Mouse (Mus musculus) kidney, embryonic 15.5 days (tissue): ENCODE measurements around the gene Hspb6. TPM values are rescaled to one million over a fixed set of nuclear protein-coding genes. Genes with fewer than 3 reads are reported as not detected.

ENCODE experiments used
- ATAC-seq: fragments of 200-750 bp; cut with Nextera tagmentation; replicated peaks from 2 replicates; pipeline ENCODE4 v1.8.0; 2017; ENCODE audit warnings: moderate TSS enrichment; ENCODE audit not compliant: low FRiP score
- H3K27ac ChIP-seq: fragments of 300-500 bp; sonication (generic); 2 replicates; pipeline ENCODE4 v1.5.1; 2015; ENCODE audit warnings: mild to moderate bottlenecking, inconsistent platforms
- H3K27me3 ChIP-seq: fragments of 300-500 bp; sonication (generic); 2 replicates; pipeline ENCODE4 v1.6.1; 2015; ENCODE audit warnings: inconsistent platforms
- H3K36me3 ChIP-seq: fragments of 300-500 bp; sonication (generic); 2 replicates; pipeline ENCODE4 v1.6.1; 2015; ENCODE audit warnings: inconsistent platforms
- H3K4me1 ChIP-seq: fragments of 300-500 bp; sonication (generic); 2 replicates; pipeline ENCODE4 v1.6.1; 2015; ENCODE audit warnings: inconsistent platforms
- H3K4me2 ChIP-seq: fragments of 300-500 bp; sonication (generic); 2 replicates; pipeline ENCODE4 v1.6.1; 2015; ENCODE audit warnings: moderate library complexity, mild to moderate bottlenecking, inconsistent platforms
- H3K4me3 ChIP-seq: fragments of 300-500 bp; sonication (generic); replicated peaks from 2 replicates; pipeline ENCODE4 v1.5.1; 2015; ENCODE audit warnings: mild to moderate bottlenecking, inconsistent platforms
- H3K9ac ChIP-seq: fragments of 300-500 bp; sonication (generic); 2 replicates; pipeline ENCODE4 v1.6.1; 2015; ENCODE audit warnings: mild to moderate bottlenecking, inconsistent platforms
- H3K9me3 ChIP-seq: fragments of 300-500 bp; sonication (generic); replicated peaks from 2 replicates; pipeline ENCODE4 v1.6.1; 2016; ENCODE audit warnings: inconsistent platforms
- WGBS: fragments of 180-500 bp; shearing (Covaris S2); methylation state at CpG from one replicate; pipeline ENCODE4 v1.1.7; 2015; ENCODE audit warnings: mixed read lengths; 5-methylcytosine and 5-hydroxymethylcytosine counted together
- polyA plus RNA-seq: library from polyadenylated mRNA; unstranded; fragments of >200 nt; fragmentation: Nextera tagmentation; extraction: Ambion mirVana; gene quantifications from 2 replicates; pipeline ENCODE4 v1.2.1, GENCODE M21; 2015

The Hspb6 gene
- polyA plus RNA-seq, result 12.8 and 20.1 TPM in 2 replicates

GRCm38 (mm10) chr7:30552102-30553020 lies at the start of gene Hspb6, which contains the start of gene Proser3:
TSS of gene Hspb6 (plus strand) at chr7:30552178.
TSS of gene Proser3 (minus strand) at chr7:30552299.
- ATAC-seq, result peak; percentile 96
- no peaks in the 10 kb centered on the region for H3K9me3 ChIP-seq
- H3K4me1 ChIP-seq, result peaks cover 27% of the 10 kb centered on the region
- peaks cover 52% of the 10 kb centered on the region for H3K36me3 ChIP-seq
- H3K9ac ChIP-seq, result peak within 1 kb of the TSS; percentile 66
- no peaks in the 10 kb centered on the region for H3K27me3 ChIP-seq
- H3K4me3 ChIP-seq, result peak within 1 kb of the TSS; percentile 66
- WGBS, result under 1% methylated on average over 44 of the region's 44 CpGs
- H3K27ac ChIP-seq, result peak within 1 kb of the TSS; percentile 99
- peak within 1 kb of the TSS; percentile 85 for H3K4me2 ChIP-seq

GRCm38 (mm10) chr7:30508061-30508460 lies 43.9 kb upstream of the Hspb6 start:
- ATAC-seq, result no peak

GRCm38 (mm10) chr7:30515003-30515760 lies 36.8 kb upstream of the Hspb6 start:
- no peak for ATAC-seq
- Histone ChIP-seq H3K4me3 (no peak overlapping the region), H3K27ac (no peak overlapping the region), H3K4me1 (peaks cover 5% of the 10 kb centered on the region), H3K9ac (no peak overlapping the region), H3K27me3 (no peaks in the 10 kb centered on the region), H3K4me2 (no peak overlapping the region), H3K36me3 (no peaks in the 10 kb centered on the region), H3K9me3 (no peaks in the 10 kb centered on the region)
- 61% methylated on average over 24 of the region's 24 CpGs for WGBS

More at GRCm38 (mm10) chr7:30508061-30508460, 43.9 kb upstream of the Hspb6 start:
- Histone ChIP-seq H3K27me3 (0 out of 2 replicates have a peak, but pooled peaks cover 3% of the 10 kb centered on the region), H3K4me1 (no peaks in the 10 kb centered on the region), H3K9ac (no peak overlapping the region), H3K4me3 (no peak overlapping the region), H3K9me3 (no peaks in the 10 kb centered on the region), H3K4me2 (no peak overlapping the region), H3K27ac (no peak overlapping the region), H3K36me3 (no peaks in the 10 kb centered on the region)
- 64% methylated on average over 4 of the region's 4 CpGs for WGBS

GRCm38 (mm10) chr7:30518325-30518724 lies 33.7 kb upstream of the Hspb6 start:
- Histone ChIP-seq H3K9me3 (no peaks in the 10 kb centered on the region), H3K27ac (no peak overlapping the region), H3K36me3 (peaks cover 7% of the 10 kb centered on the region), H3K4me1 (peaks cover 36% of the 10 kb centered on the region), H3K9ac (no peak overlapping the region), H3K4me3 (no peak overlapping the region), H3K4me2 (no peak overlapping the region), H3K27me3 (no peaks in the 10 kb centered on the region)
- no peak for ATAC-seq
- 49% methylated on average over 8 of the region's 8 CpGs for WGBS

GRCm38 (mm10) chr7:30520396-30520795 lies 31.6 kb upstream of the Hspb6 start:
- ATAC-seq, result 0 out of 2 replicates have a peak, but pooled peaks have one; percentile 19
- no peaks in the 10 kb centered on the region for H3K27me3 ChIP-seq
- H3K27ac ChIP-seq, result no peak overlapping the region
- WGBS, result 47% methylated on average over 4 of the region's 4 CpGs
- H3K9me3 ChIP-seq, result no peaks in the 10 kb centered on the region
- no peak overlapping the region for H3K4me3 ChIP-seq
- H3K4me2 ChIP-seq, result no peak overlapping the region
- H3K4me1 ChIP-seq, result peaks cover 46% of the 10 kb centered on the region
- H3K36me3 ChIP-seq, result peaks cover 27% of the 10 kb centered on the region
- H3K9ac ChIP-seq, result no peak overlapping the region

- no peak for ATAC-seq
Observed at GRCm38 (mm10) chr7:30520856-30521255, 31.1 kb upstream of the Hspb6 start.

GRCm38 (mm10) chr7:30522871-30523270 lies 29.1 kb upstream of the Hspb6 start:
- WGBS, result 63% methylated on average over 10 of the region's 10 CpGs
- H3K27ac ChIP-seq, result peak overlapping the region; percentile 41; the same call in 1 of the 2 replicates
- H3K27me3 ChIP-seq, result no peaks in the 10 kb centered on the region
- ATAC-seq, result peak; percentile 22
- H3K9me3 ChIP-seq, result no peaks in the 10 kb centered on the region
- no peak overlapping the region for H3K4me2 ChIP-seq
- peaks cover 44% of the 10 kb centered on the region for H3K36me3 ChIP-seq
- no peak overlapping the region for H3K9ac ChIP-seq
- H3K4me1 ChIP-seq, result peaks cover 63% of the 10 kb centered on the region
- H3K4me3 ChIP-seq, result no peak overlapping the region

More at GRCm38 (mm10) chr7:30520856-30521255, 31.1 kb upstream of the Hspb6 start:
- 81% methylated on average over 5 of the region's 5 CpGs for WGBS
- H3K9ac ChIP-seq, result no peak overlapping the region
- H3K4me3 ChIP-seq, result no peak overlapping the region
- peaks cover 49% of the 10 kb centered on the region for H3K4me1 ChIP-seq
- peaks cover 32% of the 10 kb centered on the region for H3K36me3 ChIP-seq
- H3K9me3 ChIP-seq, result no peaks in the 10 kb centered on the region
- H3K4me2 ChIP-seq, result no peak overlapping the region
- no peak overlapping the region for H3K27ac ChIP-seq
- H3K27me3 ChIP-seq, result no peaks in the 10 kb centered on the region

- H3K27ac ChIP-seq, result no peak overlapping the region
- H3K4me1 ChIP-seq, result peaks cover 65% of the 10 kb centered on the region
- H3K36me3 ChIP-seq, result peaks cover 60% of the 10 kb centered on the region
- ATAC-seq, result no peak
- no peak overlapping the region for H3K9ac ChIP-seq
- H3K9me3 ChIP-seq, result no peaks in the 10 kb centered on the region
- H3K27me3 ChIP-seq, result no peaks in the 10 kb centered on the region
- 91% methylated on average over 6 of the region's 6 CpGs for WGBS
- no peak overlapping the region for H3K4me3 ChIP-seq
- H3K4me2 ChIP-seq, result no peak overlapping the region
Observed at GRCm38 (mm10) chr7:30524487-30524886, 27.5 kb upstream of the Hspb6 start.

- 25% methylated on average over 10 of the region's 10 CpGs for WGBS
- ATAC-seq, result peak; percentile 49
- Histone ChIP-seq H3K9me3 (no peaks in the 10 kb centered on the region), H3K4me3 (peak overlapping the region; percentile 10; the same call in 1 of the 2 replicates), H3K9ac (no peak overlapping the region), H3K27ac (peak overlapping the region; percentile 79), H3K27me3 (no peaks in the 10 kb centered on the region), H3K36me3 (peaks cover 75% of the 10 kb centered on the region), H3K4me1 (peaks cover 53% of the 10 kb centered on the region), H3K4me2 (peak overlapping the region; percentile 49)
Observed at GRCm38 (mm10) chr7:30525954-30526353, 26.0 kb upstream of the Hspb6 start.

- Histone ChIP-seq H3K36me3 (peaks cover 79% of the 10 kb centered on the region), H3K9ac (no peak overlapping the region), H3K27ac (peak overlapping the region; percentile 79), H3K27me3 (no peaks in the 10 kb centered on the region), H3K4me1 (peaks cover 48% of the 10 kb centered on the region), H3K4me3 (peak overlapping the region; percentile 10; the same call in 1 of the 2 replicates), H3K9me3 (no peaks in the 10 kb centered on the region), H3K4me2 (peak overlapping the region; percentile 49)
- peak; percentile 13; the same call in 1 of the 2 replicates for ATAC-seq
- WGBS, result 19% methylated on average over 17 of the region's 17 CpGs
Observed at GRCm38 (mm10) chr7:30526399-30526798, 25.6 kb upstream of the Hspb6 start.

- H3K27ac ChIP-seq, result peak overlapping the region; percentile 79; the same call in 1 of the 2 replicates
- WGBS, result 73% methylated on average over 14 of the region's 14 CpGs
- H3K4me1 ChIP-seq, result peaks cover 43% of the 10 kb centered on the region
- peak overlapping the region; percentile 49 for H3K4me2 ChIP-seq
- H3K27me3 ChIP-seq, result no peaks in the 10 kb centered on the region
- H3K9ac ChIP-seq, result no peak overlapping the region
- ATAC-seq, result no peak
- peak overlapping the region; percentile 10; the same call in 1 of the 2 replicates for H3K4me3 ChIP-seq
- H3K9me3 ChIP-seq, result no peaks in the 10 kb centered on the region
- H3K36me3 ChIP-seq, result peaks cover 85% of the 10 kb centered on the region
Observed at GRCm38 (mm10) chr7:30526981-30527380, 25.0 kb upstream of the Hspb6 start.
